Mouse (Mus musculus): Measurements from ENCODE around the gene Cela2a. TPM values are rescaled to one million over a fixed set of nuclear protein-coding genes. Genes with fewer than 3 reads are reported as not detected.
A peak's percentile ranks its signal among the peaks of the same experiment; 100 is the strongest.

The Cela2a gene
- polyA plus RNA-seq, 1 experiment from 2014 or later = 35.6 TPM

DNA sequence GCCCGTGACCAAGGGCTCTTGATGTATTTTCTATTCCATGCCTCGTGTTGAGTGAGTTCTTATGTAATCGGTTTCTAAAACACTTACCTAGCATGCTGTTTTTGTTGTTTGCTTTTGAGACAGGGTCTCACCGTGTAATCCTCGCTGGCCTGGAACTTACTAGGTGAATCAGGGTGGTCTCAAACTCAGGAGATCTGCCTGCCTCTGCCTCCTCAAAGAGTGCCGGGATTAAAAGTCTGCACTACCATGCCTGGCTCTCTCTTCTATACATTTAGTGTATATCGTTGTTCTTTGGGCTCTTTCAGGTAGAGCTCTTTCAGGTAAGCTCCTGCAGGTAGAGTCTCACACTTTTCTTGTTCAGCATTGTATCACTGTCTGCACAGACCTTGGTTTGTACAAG is 34.5 kb downstream of the Cela2a start:
- TF ChIP-seq CTCF (IDR thresholded peaks at IDR 0.05; ENCODE audit: low read depth) = no peak
- no peak for ATAC-seq

DNA sequence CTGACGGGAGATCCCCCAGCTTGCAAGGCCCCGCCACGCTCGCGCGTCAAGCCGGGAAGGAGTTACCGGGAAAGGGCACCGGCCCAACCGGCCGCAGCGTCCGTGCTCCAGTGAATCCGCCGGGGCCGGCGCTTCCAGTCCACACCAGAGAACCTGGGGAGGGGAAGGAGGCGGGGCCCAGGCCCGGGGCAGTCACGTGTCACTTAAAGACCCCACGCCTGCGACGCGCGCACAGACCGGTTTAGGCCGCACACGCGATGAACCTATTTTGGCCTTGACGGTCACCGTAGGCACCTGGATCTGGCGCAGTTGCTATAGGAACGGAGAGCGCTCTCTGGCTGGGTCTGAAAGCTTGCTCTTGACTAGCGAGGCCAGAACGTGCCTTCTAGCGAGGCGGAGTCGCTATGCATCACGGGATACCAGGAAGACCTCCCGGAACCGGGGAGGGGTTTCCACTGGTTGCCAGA is 35.4 kb downstream of the Cela2a start, which contains the start of gene Dnajc16:
TSS of gene Dnajc16 (minus strand) at position 408 of the 467 bp plus-strand sequence.
- ATAC-seq = peak; percentile 86
- 0% methylated on average over 40 of the region's 42 CpGs for WGBS

More for the DNA sequence above, 34.5 kb downstream of the Cela2a start:
- no peak overlapping the region for H3K9ac ChIP-seq (ENCODE audit: low read depth, low read length)
- no peak overlapping the region for H3K27ac ChIP-seq (ENCODE audit: low read depth, low read length)
- WGBS = 84% methylated on average over 7 of the region's 7 CpGs
- H3K9me3 ChIP-seq (ENCODE audit: control insufficient read depth) = no peaks in the 10 kb centered on the region
- H3K27me3 ChIP-seq (replicated peaks; ENCODE audit: control insufficient read depth, insufficient read depth, low read length) = no peaks in the 10 kb centered on the region
- H3K4me3 ChIP-seq (ENCODE audit: low read depth, low read length) = no peak overlapping the region
- peaks cover 7% of the 10 kb centered on the region; the same call in 1 of the 2 replicates for H3K4me1 ChIP-seq (replicated peaks; ENCODE audit: control insufficient read depth, insufficient read depth, low read length)
- H3K36me3 ChIP-seq (ENCODE audit: control insufficient read depth, insufficient read depth) = peaks cover 6% of the 10 kb centered on the region; the same call in 1 of the 2 replicates
- no peak overlapping the region for H3K4me2 ChIP-seq (replicated peaks; ENCODE audit: low read depth)

DNA sequence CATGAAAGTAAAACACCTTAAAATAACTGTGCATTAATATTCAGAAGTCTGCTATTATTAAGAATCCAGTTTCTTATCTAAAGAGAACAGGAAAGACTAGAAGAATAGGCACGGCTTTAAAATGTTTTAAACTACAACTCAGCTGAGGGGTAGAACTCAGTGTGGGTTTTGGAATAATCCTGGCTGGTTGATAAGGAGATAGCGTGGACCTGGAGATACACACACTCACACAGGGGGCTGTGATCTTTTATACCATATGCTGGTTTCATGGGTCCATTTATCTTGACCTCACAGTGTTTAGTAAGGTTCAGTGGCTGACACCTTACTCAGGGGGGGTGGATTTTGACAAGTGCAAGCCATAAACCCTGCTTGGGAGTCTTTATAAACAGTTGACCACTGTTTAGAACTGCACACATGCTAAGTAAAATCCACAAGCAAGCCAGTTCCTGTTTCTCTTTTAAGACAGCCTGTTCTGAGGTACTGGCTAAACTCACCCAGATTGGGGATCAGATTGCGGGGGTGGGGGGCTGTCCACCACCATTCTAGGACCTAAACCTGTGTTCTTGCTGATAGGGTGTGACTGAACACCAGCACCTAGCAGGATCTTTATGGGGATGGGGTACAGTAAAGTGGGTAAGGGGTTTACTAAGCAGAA is 36.3 kb downstream of the Cela2a start:
- peak overlapping the region; percentile 69 for H3K27ac ChIP-seq (ENCODE audit: low read depth, low read length)
- H3K36me3 ChIP-seq (ENCODE audit: control insufficient read depth, insufficient read depth) = peaks cover 15% of the 10 kb centered on the region
- H3K9me3 ChIP-seq (ENCODE audit: control insufficient read depth) = no peaks in the 10 kb centered on the region
- WGBS = 27% methylated on average over 3 of the region's 3 CpGs
- H3K27me3 ChIP-seq (replicated peaks; ENCODE audit: control insufficient read depth, insufficient read depth, low read length) = no peaks in the 10 kb centered on the region
- H3K4me1 ChIP-seq (replicated peaks; ENCODE audit: control insufficient read depth, insufficient read depth, low read length) = peaks cover under 1% of the 10 kb centered on the region; the same call in 1 of the 2 replicates
- TF ChIP-seq CTCF (IDR thresholded peaks at IDR 0.05; ENCODE audit: low read depth) = no peak
- peak overlapping the region; percentile 84 for H3K9ac ChIP-seq (ENCODE audit: low read depth, low read length)
- H3K4me2 ChIP-seq (replicated peaks; ENCODE audit: low read depth) = peak overlapping the region; percentile 84
- ATAC-seq = no peak
- peak overlapping the region; percentile 75 for H3K4me3 ChIP-seq (ENCODE audit: low read depth, low read length)

More for the DNA sequence above, 35.4 kb downstream of the Cela2a start, which contains the start of gene Dnajc16:
- TF ChIP-seq CTCF (IDR thresholded peaks at IDR 0.05; ENCODE audit: low read depth) = no peak; the same call in none of the 2 replicates
- Histone ChIP-seq H3K27ac (ENCODE audit: low read depth, low read length) (peak within 1 kb of the TSS; percentile 69), H3K9me3 (ENCODE audit: control insufficient read depth) (no peaks in the 10 kb centered on the region), H3K4me1 (replicated peaks; ENCODE audit: control insufficient read depth, insufficient read depth, low read length) (peaks cover 7% of the 10 kb centered on the region; the same call in 1 of the 2 replicates), H3K4me2 (replicated peaks; ENCODE audit: low read depth) (peak within 1 kb of the TSS; percentile 84), H3K36me3 (ENCODE audit: control insufficient read depth, insufficient read depth) (peaks cover 7% of the 10 kb centered on the region), H3K9ac (ENCODE audit: low read depth, low read length) (peak within 1 kb of the TSS; percentile 84), H3K4me3 (ENCODE audit: low read depth, low read length) (peak within 1 kb of the TSS; percentile 75), H3K27me3 (replicated peaks; ENCODE audit: control insufficient read depth, insufficient read depth, low read length) (no peaks in the 10 kb centered on the region)

DNA sequence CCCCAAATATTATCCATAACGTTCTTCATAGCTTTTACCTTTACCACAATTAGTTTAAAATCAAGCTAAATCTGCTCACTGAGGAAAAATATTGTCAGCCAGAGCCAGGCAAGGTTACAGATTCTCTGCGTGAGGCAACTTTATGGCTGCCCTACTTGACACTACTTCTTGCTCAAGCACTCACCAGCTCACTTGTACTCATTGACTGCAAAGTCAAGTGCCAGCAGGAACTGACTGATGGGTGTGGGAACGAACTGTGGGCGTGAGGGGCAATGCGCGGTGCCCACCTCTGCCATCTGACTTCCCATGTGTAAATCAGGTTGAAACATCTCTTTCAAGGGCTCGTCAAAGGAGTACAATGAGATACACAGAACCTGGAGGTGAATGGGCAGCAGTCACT is 38.5 kb downstream of the Cela2a start:
- no peak for ATAC-seq
- Histone ChIP-seq H3K4me2 (replicated peaks; ENCODE audit: low read depth) (no peak overlapping the region), H3K36me3 (ENCODE audit: control insufficient read depth, insufficient read depth) (peaks cover 34% of the 10 kb centered on the region), H3K27me3 (replicated peaks; ENCODE audit: control insufficient read depth, insufficient read depth, low read length) (no peaks in the 10 kb centered on the region), H3K27ac (ENCODE audit: low read depth, low read length) (no peak overlapping the region), H3K9me3 (ENCODE audit: control insufficient read depth) (no peaks in the 10 kb centered on the region), H3K9ac (ENCODE audit: low read depth, low read length) (no peak overlapping the region), H3K4me1 (replicated peaks; ENCODE audit: control insufficient read depth, insufficient read depth, low read length) (no peaks in the 10 kb centered on the region), H3K4me3 (ENCODE audit: low read depth, low read length) (no peak overlapping the region)
- 86% methylated on average over 7 of the region's 7 CpGs for WGBS
- TF ChIP-seq CTCF (IDR thresholded peaks at IDR 0.05; ENCODE audit: low read depth) = no peak

DNA sequence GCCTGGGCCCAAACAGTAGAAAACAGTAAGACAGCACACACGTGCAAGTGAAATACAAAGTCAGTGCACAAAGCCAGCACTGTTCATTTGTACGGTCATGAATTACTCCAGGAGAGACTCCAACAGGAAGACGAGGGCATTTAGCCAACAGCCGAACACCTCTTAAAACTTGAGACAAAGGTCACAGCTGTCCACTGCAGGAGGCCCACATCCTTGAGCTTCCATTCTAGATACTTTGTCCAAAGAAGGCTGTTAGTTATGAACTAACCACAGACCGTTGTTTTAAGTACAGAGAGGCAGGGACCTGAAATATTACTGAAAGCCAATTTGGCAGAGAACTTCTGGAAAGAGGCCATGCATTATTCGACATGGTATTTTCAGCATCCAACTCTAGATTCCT is 38.9 kb downstream of the Cela2a start:
- no peak for ATAC-seq
- Histone ChIP-seq H3K9me3 (ENCODE audit: control insufficient read depth) (no peaks in the 10 kb centered on the region), H3K4me1 (replicated peaks; ENCODE audit: control insufficient read depth, insufficient read depth, low read length) (no peaks in the 10 kb centered on the region), H3K4me2 (replicated peaks; ENCODE audit: low read depth) (no peak overlapping the region), H3K27ac (ENCODE audit: low read depth, low read length) (no peak overlapping the region), H3K4me3 (ENCODE audit: low read depth, low read length) (no peak overlapping the region), H3K36me3 (ENCODE audit: control insufficient read depth, insufficient read depth) (peaks cover 39% of the 10 kb centered on the region), H3K27me3 (replicated peaks; ENCODE audit: control insufficient read depth, insufficient read depth, low read length) (no peaks in the 10 kb centered on the region), H3K9ac (ENCODE audit: low read depth, low read length) (no peak overlapping the region)
- TF ChIP-seq CTCF (IDR thresholded peaks at IDR 0.05; ENCODE audit: low read depth) = no peak
- WGBS = 56% methylated on average over 6 of the region's 6 CpGs

DNA sequence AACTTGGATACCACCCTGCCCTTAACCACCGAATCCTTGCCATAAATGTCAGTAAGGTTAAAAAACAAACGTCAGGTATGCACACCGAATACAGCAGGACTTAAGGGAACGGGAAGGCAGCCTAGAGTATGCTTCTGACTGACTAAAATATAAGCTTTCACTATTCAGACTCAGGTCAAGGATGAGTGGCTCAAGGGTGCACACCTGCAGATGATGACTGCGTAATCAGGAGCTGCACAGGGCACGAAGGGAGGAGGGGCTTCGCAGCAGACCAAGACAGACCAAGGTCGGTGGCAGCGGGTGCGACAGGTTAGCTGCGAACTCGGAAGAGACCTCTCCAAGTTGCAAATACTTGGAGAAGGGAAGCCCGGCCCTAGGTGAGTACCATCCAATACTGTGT is 39.8 kb downstream of the Cela2a start:
- no peak for TF ChIP-seq CTCF (IDR thresholded peaks at IDR 0.05; ENCODE audit: low read depth)
- ATAC-seq = no peak
- H3K4me2 ChIP-seq (replicated peaks; ENCODE audit: low read depth) = no peak overlapping the region
- H3K9me3 ChIP-seq (ENCODE audit: control insufficient read depth) = no peaks in the 10 kb centered on the region
- H3K27me3 ChIP-seq (replicated peaks; ENCODE audit: control insufficient read depth, insufficient read depth, low read length) = no peaks in the 10 kb centered on the region
- peaks cover 48% of the 10 kb centered on the region for H3K36me3 ChIP-seq (ENCODE audit: control insufficient read depth, insufficient read depth)
- no peak overlapping the region for H3K27ac ChIP-seq (ENCODE audit: low read depth, low read length)
- WGBS = 89% methylated on average over 13 of the region's 13 CpGs
- no peak overlapping the region for H3K9ac ChIP-seq (ENCODE audit: low read depth, low read length)
- H3K4me3 ChIP-seq (ENCODE audit: low read depth, low read length) = no peak overlapping the region
- no peaks in the 10 kb centered on the region for H3K4me1 ChIP-seq (replicated peaks; ENCODE audit: control insufficient read depth, insufficient read depth, low read length)

Measured in intestine, postnatal 0 days (tissue).